Mouse (Mus musculus) retina, embryonic 14.5 days (tissue): Measurements from ENCODE around the gene Nop53.

Source experiments
- DNase-seq: peaks from one replicate; pipeline ENCODE4 v3.0.0-alpha.2; 2015; ENCODE audit warnings: low spot score

The Nop53 gene

GRCm38 (mm10) chr7:15956143-15956542 is 10.3 kb upstream of the Nop53 start:
- no peak for DNase-seq

- no peak for DNase-seq
These were observed 9.6 kb upstream of the Nop53 start for GRCm38 (mm10) chr7:15955509-15955908.

GRCm38 (mm10) chr7:15954978-15955443 is 9.1 kb upstream of the Nop53 start:
- DNase-seq: peak; percentile 69

GRCm38 (mm10) chr7:15954436-15954835 is 8.6 kb upstream of the Nop53 start:
- no peak for DNase-seq

- DNase-seq: no peak
These were observed 7.6 kb upstream of the Nop53 start for GRCm38 (mm10) chr7:15953307-15954074.

GRCm38 (mm10) chr7:15952416-15952815 is 6.5 kb upstream of the Nop53 start:
- DNase-seq: no peak

GRCm38 (mm10) chr7:15950008-15950407 is 4.1 kb upstream of the Nop53 start:
- no peak for DNase-seq

- no peak for DNase-seq
These were observed 3.4 kb upstream of the Nop53 start for GRCm38 (mm10) chr7:15949216-15949790.

- DNase-seq: peak; percentile 86
These were observed 2.6 kb upstream of the Nop53 start for GRCm38 (mm10) chr7:15948381-15948941.

GRCm38 (mm10) chr7:15947653-15948260 is 1.9 kb upstream of the Nop53 start:
- no peak for DNase-seq

- DNase-seq: no peak
These were observed 663 bp downstream of the Nop53 start for GRCm38 (mm10) chr7:15945211-15945610.

GRCm38 (mm10) chr7:15944311-15944710 is 1.6 kb downstream of the Nop53 start:
- no peak for DNase-seq

GRCm38 (mm10) chr7:15938621-15939020 is 7.3 kb downstream of the Nop53 start:
- DNase-seq: no peak

- DNase-seq: no peak
These were observed 8.4 kb downstream of the Nop53 start for GRCm38 (mm10) chr7:15937491-15937890.

- no peak for DNase-seq
These were observed 12.2 kb downstream of the Nop53 start for GRCm38 (mm10) chr7:15933437-15934359.

GRCm38 (mm10) chr7:15931635-15932034 is 14.2 kb downstream of the Nop53 start:
- no peak for DNase-seq

- DNase-seq: no peak
These were observed 15.3 kb downstream of the Nop53 start for GRCm38 (mm10) chr7:15930543-15930942.

- peak; percentile 77 for DNase-seq
These were observed 16.0 kb downstream of the Nop53 start for GRCm38 (mm10) chr7:15929910-15930309.

- peak; percentile 93 for DNase-seq
These were observed 23.6 kb downstream of the Nop53 start, which contains the start of gene Selenow for GRCm38 (mm10) chr7:15922220-15922773. Gene Selenow (minus strand): TSS chr7:15922402.

- peak; percentile 64 for DNase-seq
These were observed 24.1 kb downstream of the Nop53 start for GRCm38 (mm10) chr7:15921796-15922195.

- no peak for DNase-seq
These were observed 25.2 kb downstream of the Nop53 start for GRCm38 (mm10) chr7:15920645-15921190.
